Mouse (Mus musculus) bone marrow, adult 2 months (tissue): ENCODE data around the gene Pla2g2e.

Experiments
- CTCF ChIP-seq: fragments of 200-500 bp; IDR thresholded peaks from 2 replicates; pipeline ENCODE4 v1.5.1; 2011; ENCODE audit warnings: low read length, control low read depth; ENCODE audit not compliant: control insufficient read depth, insufficient read depth
- POLR2A ChIP-seq: fragments of 200-500 bp; IDR thresholded peaks from 2 replicates; pipeline ENCODE4 v1.6.1; 2011; ENCODE audit warnings: low read depth, mild to moderate bottlenecking, control low read depth, low read length, borderline replicate concordance; ENCODE audit not compliant: control insufficient read depth

DNA sequence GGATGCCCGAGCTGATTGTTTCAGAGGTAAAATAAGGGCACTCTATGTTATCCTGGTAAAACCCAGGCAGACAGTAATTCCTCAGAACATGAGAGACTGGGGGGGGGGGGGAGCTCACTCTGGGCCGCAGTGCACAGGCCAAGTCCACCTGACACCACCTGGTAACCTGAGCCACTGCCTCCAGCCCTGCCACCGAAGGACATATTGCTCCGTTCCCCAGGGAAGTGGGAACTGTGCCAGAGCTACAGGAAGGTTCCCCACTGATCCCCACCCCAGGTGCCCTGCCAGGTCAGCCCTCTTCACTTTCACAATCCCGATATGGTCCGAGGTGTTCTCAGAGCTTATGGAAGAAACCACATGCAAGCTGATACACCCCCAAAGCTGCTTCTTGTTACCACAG lies 14.9 kb downstream of the Pla2g2e start:
- TF ChIP-seq CTCF (no peak), POLR2A (no peak)
